ENCODE assay signal across 10 mouse cellular contexts in the genomic region with DNA sequence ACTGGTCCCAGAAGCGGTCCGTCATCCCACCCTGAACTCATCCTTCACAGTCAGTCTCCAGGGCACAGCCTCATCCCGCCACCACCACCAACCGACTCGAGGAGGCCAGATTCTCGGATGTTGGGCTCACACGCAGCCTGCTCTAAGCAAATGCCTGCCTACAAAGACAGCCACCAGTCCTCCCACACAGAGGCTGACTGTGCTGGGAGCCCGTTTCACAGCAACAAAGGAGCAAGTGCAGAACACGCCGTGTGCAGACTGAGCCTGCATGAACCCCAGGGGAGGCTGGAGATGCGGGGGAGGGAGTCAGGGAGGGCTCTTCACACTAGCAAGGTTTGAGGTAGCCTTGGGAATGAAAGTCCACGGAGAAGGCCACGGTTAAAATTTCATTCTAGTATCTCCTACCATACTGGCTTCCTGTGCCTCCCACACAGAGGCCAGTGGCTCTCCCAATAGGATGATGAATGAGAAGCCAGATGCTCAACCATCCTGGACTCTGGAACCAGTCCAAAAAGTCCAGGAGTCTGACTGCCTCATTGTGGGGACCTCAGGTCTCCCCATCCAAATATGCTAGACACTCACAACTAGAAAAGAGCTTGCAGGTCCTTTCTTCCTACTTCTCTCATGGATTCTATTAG. TPM values are rescaled to one million over a fixed set of nuclear protein-coding genes. Genes with fewer than 3 reads are reported as not detected.
DNase-seq lines count a peak whose midpoint lies in the region; ATAC-seq lines count a peak whose summit lies in the region.
"Had no signal": no experiment of that assay in that cellular context is flagged by ENCODE, and none has a peak within 500 bp of the region (broad histone marks: within the 10 kb centered on the region; RNA-seq: fewer than 3 reads in every experiment).

No protein-coding gene starts in this region.

- H3K9ac ChIP-seq in forebrain, embryonic 12.5 days: no peak overlapping the region

- WGBS in forebrain, embryonic 12.5 days: 57% methylated on average over 13 of the region's 13 CpGs
- WGBS in forebrain, embryonic 10.5 days: 74% methylated on average over 13 of the region's 13 CpGs

- H3K4me2 ChIP-seq in forebrain, embryonic 12.5 days: no peak overlapping the region

- H3K9me3 ChIP-seq in forebrain, embryonic 12.5 days: no peaks in the 10 kb centered on the region
- H3K9me3 ChIP-seq in forebrain, embryonic 10.5 days: no peaks in the 10 kb centered on the region

- ATAC-seq in forebrain, embryonic 12.5 days (ENCODE audit: low FRiP score): 0 out of 2 replicates have a peak, but pooled peaks have one; percentile 37

- intact Hi-C loops in left cerebral cortex, postnatal 10 days (cut with DNase I): no loop called here

- no peak for DNase-seq in forebrain, embryonic 10.5 days (ENCODE audit: extremely low spot score, low spot score)
- DNase-seq in ovary, postnatal 36 days (ENCODE audit: low spot score): peak; percentile 13
- no peak for DNase-seq in ovary, adult 18-20 months (ENCODE audit: low spot score)
- peak; percentile 59 to 62 for DNase-seq in left cerebral cortex, postnatal 10 days (ENCODE audit: extremely low spot score in 1 of 2, low spot score in 2 of 2)
- peak; percentile 40 for DNase-seq in right cerebral cortex, postnatal 4 days
- no peak for DNase-seq in spleen, postnatal 4 days (ENCODE audit: low spot score in 2 of 2)
- no peak for DNase-seq in spleen, postnatal 10 days (ENCODE audit: low spot score in 2 of 2)
- DNase-seq: cerebellum, postnatal 25 days; gastrocnemius, postnatal 10 days had no signal

- peaks cover 71% of the 10 kb centered on the region for H3K4me1 ChIP-seq in forebrain, embryonic 12.5 days
- H3K4me1 ChIP-seq in forebrain, embryonic 10.5 days: peaks cover 56% of the 10 kb centered on the region

- H3K27me3 ChIP-seq in forebrain, embryonic 12.5 days: no peaks in the 10 kb centered on the region
- no peaks in the 10 kb centered on the region for H3K27me3 ChIP-seq in forebrain, embryonic 10.5 days (ENCODE audit: poor library complexity, severe bottlenecking)

- peak overlapping the region; percentile 47 for H3K27ac ChIP-seq in forebrain, embryonic 12.5 days
- H3K27ac ChIP-seq in forebrain, embryonic 10.5 days: no peak overlapping the region

- H3K36me3 ChIP-seq in forebrain, embryonic 12.5 days (replicated peaks): no peaks in the 10 kb centered on the region
- no peaks in the 10 kb centered on the region for H3K36me3 ChIP-seq in forebrain, embryonic 10.5 days (replicated peaks)

- no peak overlapping the region for H3K4me3 ChIP-seq in forebrain, embryonic 12.5 days (replicated peaks)
- no peak overlapping the region for H3K4me3 ChIP-seq in forebrain, embryonic 10.5 days

RNA-seq across cellular contexts. Expression of gene Kalrn, which starts 59.3 kb away (rescaled TPM):
- 26.7 and 30.0 TPM in 2 replicates for polyA plus RNA-seq in forebrain, embryonic 12.5 days (2016; fragmentation: Nextera tagmentation; extraction: Ambion mirVana)
- polyA plus RNA-seq in forebrain, embryonic 10.5 days (2016; fragmentation: Nextera tagmentation; extraction: Ambion mirVana): 11.0 and 11.2 TPM in 2 replicates
- total RNA-seq in left cerebral cortex, postnatal 10 days (2021): 100 to 1,000 TPM; 318 to 335 TPM

Comparison
In these comparisons a context has a peak if more than half of its experiments do, and no peak if none do; other contexts are left out.
1. DNase-seq: peak in ovary, postnatal 36 days (single experiment), left cerebral cortex, postnatal 10 days (2 of 2) and right cerebral cortex, postnatal 4 days (single experiment); none in forebrain, embryonic 10.5 days (single experiment), ovary, adult 18-20 months (single experiment), spleen, postnatal 4 days (0 of 2) and spleen, postnatal 10 days (0 of 2).